Mouse (Mus musculus) heart, postnatal 0 days (tissue): ENCODE data around the gene Cd200r1.

ENCODE experiments used
- CTCF ChIP-seq: IDR thresholded peaks from 2 replicates; pipeline ENCODE4 v1.5.1; 2016; ENCODE audit warnings: antibody characterized with exemption, control low read depth, low read depth
- EP300 ChIP-seq: IDR thresholded peaks from 2 replicates; pipeline ENCODE4 v1.6.1; 2016; ENCODE audit warnings: antibody characterized with exemption, low read depth

DNA sequence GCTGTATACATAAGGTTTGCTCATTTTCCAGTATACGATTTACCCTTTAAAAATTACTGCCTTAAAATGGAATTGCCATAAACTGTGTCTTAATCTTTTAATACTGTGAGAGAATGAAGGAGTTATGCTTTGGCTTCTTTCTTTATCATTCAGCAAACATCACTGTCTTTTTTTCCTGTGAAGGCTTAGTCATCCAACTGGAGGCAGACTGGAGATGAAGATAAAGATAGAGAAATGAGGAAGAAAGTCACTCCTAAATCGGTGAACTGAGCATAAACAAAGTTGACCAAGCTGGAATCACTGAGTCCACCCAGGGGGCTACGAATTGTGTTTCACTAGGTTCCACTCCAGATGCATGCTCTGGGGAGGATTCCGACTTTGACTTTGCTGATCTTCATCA is 55.0 kb downstream of the Cd200r1 start:
- no peak for TF ChIP-seq EP300
- TF ChIP-seq CTCF, result no peak
